Mouse (Mus musculus): ENCODE results near the gene Pold3.

DNA sequence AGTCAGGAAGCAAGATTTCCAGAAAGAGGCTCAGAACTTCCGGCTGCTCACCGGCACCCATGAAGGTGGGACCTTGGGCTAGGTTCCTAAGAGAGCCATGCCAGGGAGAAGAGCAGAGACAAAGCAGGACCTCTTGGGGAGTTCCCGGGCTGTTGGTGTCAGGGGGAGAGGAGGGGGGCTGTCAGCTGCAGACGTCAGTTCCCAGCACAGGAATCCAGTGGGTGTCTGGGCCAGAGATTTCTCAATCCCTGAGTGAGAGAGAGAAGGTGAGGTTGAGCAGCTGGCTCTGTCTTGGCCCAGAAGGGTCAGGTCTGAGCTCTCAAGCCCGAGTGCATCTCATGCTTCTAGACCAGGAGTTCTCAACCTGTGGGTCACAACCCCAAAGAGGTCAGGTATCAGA is 87.7 kb downstream of the Pold3 start:
- TF ChIP-seq GATA1 (IDR thresholded peaks at IDR 0.05; ENCODE audit: low read length) (no peak), TAL1 (IDR thresholded peaks at IDR 0.05; ENCODE audit: low read length) (no peak)

Data from erythroblast, embryonic 14.5 days (primary cell).